Mouse (Mus musculus) limb, embryonic 11.5 days (tissue): ENCODE data around the gene Abi3. TPM values are rescaled to one million over a fixed set of nuclear protein-coding genes. Genes with fewer than 3 reads are reported as not detected.

ENCODE experiments used
- ATAC-seq: fragments of 200-750 bp; cut with Nextera tagmentation; 2 replicates; pipeline ENCODE4 v1.8.0; 2017; ENCODE audit warnings: low read depth; ENCODE audit not compliant: insufficient number of reproducible peaks, low FRiP score, low TSS enrichment
- DNase-seq: peaks from one replicate; pipeline ENCODE4 v3.0.0-alpha.2; 2015; ENCODE audit warnings: low spot score
- H3K27ac ChIP-seq: fragments of 300-500 bp; sonication (generic); replicated peaks from 2 replicates; pipeline ENCODE4 v1.5.1; 2014; ENCODE audit warnings: low read depth, mild to moderate bottlenecking, low read length
- H3K27me3 ChIP-seq: fragments of 300-500 bp; sonication (generic); 2 replicates; pipeline ENCODE4 v1.6.1; 2014; ENCODE audit warnings: mild to moderate bottlenecking, low read length, mixed read lengths; ENCODE audit not compliant: control insufficient read depth, insufficient read depth
- H3K36me3 ChIP-seq: fragments of 300-500 bp; sonication (generic); 2 replicates; pipeline ENCODE4 v1.6.1; 2014; ENCODE audit warnings: mild to moderate bottlenecking, low read length, moderate library complexity, mixed read lengths; ENCODE audit not compliant: control insufficient read depth, insufficient read depth
- H3K4me1 ChIP-seq: fragments of 300-500 bp; sonication (generic); 2 replicates; pipeline ENCODE4 v1.6.1; 2014; ENCODE audit warnings: low read length, mixed read lengths; ENCODE audit not compliant: control insufficient read depth, insufficient read depth
- H3K4me2 ChIP-seq: fragments of 300-500 bp; sonication (generic); 2 replicates; pipeline ENCODE4 v1.6.1; 2014; ENCODE audit warnings: low read depth, mild to moderate bottlenecking, moderate library complexity; ENCODE audit not compliant: severe bottlenecking
- H3K4me3 ChIP-seq: fragments of 300-500 bp; sonication (generic); 2 replicates; pipeline ENCODE4 v1.5.1; 2014; ENCODE audit warnings: low read depth, low read length
- H3K9ac ChIP-seq: fragments of 300-500 bp; sonication (generic); 2 replicates; pipeline ENCODE4 v1.6.1; 2014; ENCODE audit warnings: mild to moderate bottlenecking, low read length
- H3K9me3 ChIP-seq: fragments of 300-500 bp; sonication (generic); 2 replicates; pipeline ENCODE4 v1.6.1; 2016; ENCODE audit warnings: low read length; ENCODE audit not compliant: control insufficient read depth
- WGBS: fragments of 180-500 bp; shearing (Covaris S2); extraction: QIAGEN DNeasy Blood & Tissue Kit; methylation state at CpG from one replicate; pipeline ENCODE4 v1.1.7; 2014; 5-methylcytosine and 5-hydroxymethylcytosine counted together
- polyA plus RNA-seq: library from polyadenylated mRNA; unstranded; fragments of >200 nt; fragmentation: Nextera tagmentation; extraction: Ambion mirVana; gene quantifications from 2 replicates; pipeline ENCODE4 v1.2.1, GENCODE M21; 2014

Abi3 gene
- polyA plus RNA-seq, 1 experiment from 2014 or later, result 1.4 TPM

DNA sequence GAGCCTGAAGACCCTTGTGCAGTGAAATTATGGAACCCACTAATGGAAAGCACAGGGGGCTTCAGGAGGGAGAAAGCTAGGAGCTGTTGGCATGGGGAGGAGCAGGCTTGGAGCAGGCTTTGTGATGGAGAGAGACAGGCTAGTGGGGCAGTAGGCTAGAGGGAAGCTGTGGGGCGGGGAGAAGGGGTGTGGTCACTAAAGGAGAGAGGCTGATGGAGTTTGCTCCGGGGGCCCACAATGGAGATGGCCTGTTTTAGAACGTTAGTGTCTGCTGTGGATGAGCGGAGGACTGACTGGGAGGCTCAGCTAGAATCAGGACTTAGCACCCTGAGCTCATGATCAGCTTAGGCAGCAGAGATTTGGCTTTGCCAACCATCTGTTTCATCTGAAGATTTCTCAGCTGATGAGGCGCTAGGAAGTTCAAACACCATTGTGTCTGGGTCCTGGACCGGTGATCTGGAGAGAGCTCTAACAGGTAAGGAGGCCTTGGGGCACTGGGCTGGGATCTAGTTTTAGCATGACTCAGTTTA is 1.2 kb upstream of the Abi3 start:
- Histone ChIP-seq H3K36me3 (no peaks in the 10 kb centered on the region), H3K4me3 (no peak overlapping the region), H3K4me2 (no peak overlapping the region), H3K9ac (no peak overlapping the region), H3K27me3 (peaks cover 2% of the 10 kb centered on the region; the same call in 1 of the 2 replicates), H3K9me3 (no peaks in the 10 kb centered on the region), H3K27ac (no peak overlapping the region), H3K4me1 (peaks cover 6% of the 10 kb centered on the region; the same call in 1 of the 2 replicates)
- ATAC-seq, result no peak
- 58% methylated on average over 6 of the region's 6 CpGs for WGBS
- DNase-seq, result no peak

DNA sequence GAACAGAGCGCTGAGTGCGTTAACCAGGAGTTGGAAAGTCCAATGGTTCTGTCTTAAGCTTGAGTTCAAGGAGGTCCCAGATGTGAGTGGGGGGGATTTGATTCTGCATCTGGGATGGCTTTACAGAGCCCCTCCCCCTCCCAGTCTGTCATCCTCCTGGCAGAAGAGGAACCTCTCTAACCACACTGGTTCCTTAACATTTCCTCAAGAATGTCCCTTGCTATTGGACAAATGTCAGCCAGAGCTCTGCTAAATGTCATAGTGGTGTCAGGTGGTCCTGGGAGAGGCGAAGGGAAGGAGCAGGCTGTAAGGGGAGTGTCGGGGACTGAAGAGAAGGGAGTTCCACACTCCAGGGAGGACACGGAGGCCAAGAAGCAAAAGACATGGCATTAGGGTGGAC is 677 bp upstream of the Abi3 start:
- Histone ChIP-seq H3K9me3 (no peaks in the 10 kb centered on the region), H3K27ac (no peak overlapping the region), H3K4me2 (no peak overlapping the region), H3K9ac (no peak overlapping the region), H3K4me1 (peaks cover 6% of the 10 kb centered on the region; the same call in 1 of the 2 replicates), H3K27me3 (peaks cover 2% of the 10 kb centered on the region; the same call in 1 of the 2 replicates), H3K36me3 (no peaks in the 10 kb centered on the region), H3K4me3 (no peak overlapping the region)
- ATAC-seq, result no peak
- 50% methylated on average over 5 of the region's 5 CpGs for WGBS
- no peak for DNase-seq

DNA sequence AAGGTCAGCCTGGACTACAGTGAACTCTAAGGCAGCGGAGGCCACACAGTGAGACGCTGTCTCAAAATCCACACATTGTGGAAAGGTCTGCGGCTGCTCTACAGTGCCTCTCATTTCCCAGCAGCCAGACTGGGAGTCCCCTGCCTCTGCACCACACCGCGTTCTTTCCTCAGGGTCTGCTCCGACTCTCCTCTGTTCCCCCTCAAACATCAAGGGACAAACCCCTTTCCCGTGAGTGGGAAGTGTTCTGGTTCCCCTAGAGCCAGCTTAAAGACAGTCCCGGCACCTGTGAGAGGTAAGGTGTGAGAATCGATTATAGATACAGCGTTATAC is 812 bp downstream of the Abi3 start:
- DNase-seq, result no peak
- 59% methylated on average over 10 of the region's 10 CpGs for WGBS
- H3K36me3 ChIP-seq, result no peaks in the 10 kb centered on the region
- H3K4me2 ChIP-seq, result no peak overlapping the region; the same call in 1 of the 2 replicates
- ATAC-seq, result no peak
- H3K27ac ChIP-seq, result no peak overlapping the region
- H3K9ac ChIP-seq, result no peak overlapping the region
- peaks cover 2% of the 10 kb centered on the region; the same call in 1 of the 2 replicates for H3K27me3 ChIP-seq
- 0 out of 2 replicates have a peak overlapping the region, but pooled peaks have one; percentile 2 for H3K4me3 ChIP-seq
- no peaks in the 10 kb centered on the region for H3K9me3 ChIP-seq
- H3K4me1 ChIP-seq, result peaks cover 6% of the 10 kb centered on the region; the same call in 1 of the 2 replicates

DNA sequence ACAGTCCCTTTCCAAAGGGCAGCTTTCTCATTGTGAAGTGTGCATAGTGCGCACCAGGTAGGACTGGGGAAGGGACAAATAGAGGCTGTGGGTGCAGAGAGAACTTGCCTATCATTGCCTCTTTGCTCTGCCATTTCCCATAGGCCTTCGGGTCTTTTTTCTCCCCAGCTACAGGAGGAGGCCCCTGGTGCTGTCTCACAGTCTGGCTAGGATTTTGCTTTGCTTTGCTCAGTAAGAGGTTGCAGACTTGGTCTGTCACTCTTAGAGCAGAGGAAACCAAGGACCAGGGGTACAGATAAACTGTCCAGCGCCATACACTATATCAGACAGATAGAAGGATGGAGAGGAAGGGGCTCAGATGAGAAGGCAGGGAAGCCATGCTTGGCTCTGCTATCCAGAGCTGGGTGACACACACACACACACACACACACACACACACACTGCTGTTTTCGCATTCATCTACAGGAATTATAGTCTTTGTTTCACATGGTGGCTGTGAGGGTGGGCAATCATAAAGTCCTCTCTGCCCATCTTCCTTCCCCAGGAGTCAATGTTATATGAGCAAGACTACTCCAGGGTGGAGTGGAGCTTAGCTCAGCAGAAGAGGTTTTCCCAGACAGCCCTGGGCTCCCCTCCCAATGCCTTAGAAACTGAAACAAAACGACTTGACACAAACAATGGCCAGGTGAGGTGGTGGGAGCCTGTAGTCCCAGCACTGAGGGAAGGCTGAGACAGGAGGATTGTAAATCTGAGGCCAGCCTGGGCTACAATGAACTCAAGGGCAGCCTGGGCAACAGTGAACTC is 1.4 kb downstream of the Abi3 start:
- no peak for DNase-seq
- H3K4me2 ChIP-seq, result no peak overlapping the region; the same call in 1 of the 2 replicates
- H3K4me3 ChIP-seq, result no peak overlapping the region
- WGBS, result 71% methylated on average over 5 of the region's 5 CpGs
- no peak for ATAC-seq
- no peaks in the 10 kb centered on the region for H3K36me3 ChIP-seq
- H3K27ac ChIP-seq, result no peak overlapping the region
- H3K4me1 ChIP-seq, result peaks cover 6% of the 10 kb centered on the region; the same call in 1 of the 2 replicates
- peaks cover 5% of the 10 kb centered on the region for H3K27me3 ChIP-seq
- no peak overlapping the region for H3K9ac ChIP-seq
- H3K9me3 ChIP-seq, result no peaks in the 10 kb centered on the region

DNA sequence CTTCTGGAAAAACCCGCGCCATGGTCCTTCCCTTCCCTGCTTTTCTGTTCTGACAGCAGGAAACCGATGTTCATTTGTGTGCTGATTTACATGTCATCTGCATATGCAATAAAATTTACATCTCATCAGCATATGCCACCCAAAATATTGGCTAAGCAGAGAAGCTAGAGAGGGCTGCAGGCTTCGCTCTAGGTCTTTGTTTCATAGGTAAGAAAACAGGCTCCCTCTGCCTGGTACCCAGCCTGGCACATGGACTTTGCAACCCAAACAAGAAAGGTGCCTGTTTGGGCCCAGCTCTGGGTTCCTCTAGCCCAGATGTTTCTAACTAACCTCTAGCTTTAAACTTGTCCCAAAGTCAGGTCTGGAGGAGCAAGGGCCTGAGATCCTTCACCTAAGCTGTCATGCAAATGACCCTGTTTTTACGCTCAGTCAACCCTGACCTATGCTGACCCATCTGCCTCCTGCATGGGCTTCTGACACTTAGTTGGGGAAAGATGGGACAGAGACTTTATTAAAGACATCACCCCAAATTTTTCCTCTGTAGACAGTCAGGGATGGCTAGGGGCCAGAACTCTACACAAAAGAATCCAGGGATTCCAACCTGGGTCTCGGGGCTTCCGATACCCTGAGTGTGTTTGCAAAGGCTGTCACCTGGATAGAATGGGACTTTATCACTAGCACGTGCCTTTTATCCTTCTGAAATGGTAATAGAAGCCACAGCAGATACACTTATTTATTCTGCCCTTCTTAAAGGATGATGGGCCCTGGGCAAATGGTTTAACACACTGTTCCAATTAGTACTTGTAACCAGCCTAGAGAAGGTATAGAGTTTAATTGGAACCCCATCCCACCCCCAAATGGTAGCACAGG is 3.0 kb downstream of the Abi3 start:
- WGBS, result 70% methylated on average over 8 of the region's 8 CpGs
- ATAC-seq, result no peak
- Histone ChIP-seq H3K4me1 (peaks cover 9% of the 10 kb centered on the region), H3K9me3 (no peaks in the 10 kb centered on the region), H3K4me3 (no peak overlapping the region), H3K4me2 (no peak overlapping the region), H3K36me3 (no peaks in the 10 kb centered on the region), H3K9ac (no peak overlapping the region), H3K27ac (no peak overlapping the region), H3K27me3 (peaks cover 21% of the 10 kb centered on the region)
- no peak for DNase-seq

DNA sequence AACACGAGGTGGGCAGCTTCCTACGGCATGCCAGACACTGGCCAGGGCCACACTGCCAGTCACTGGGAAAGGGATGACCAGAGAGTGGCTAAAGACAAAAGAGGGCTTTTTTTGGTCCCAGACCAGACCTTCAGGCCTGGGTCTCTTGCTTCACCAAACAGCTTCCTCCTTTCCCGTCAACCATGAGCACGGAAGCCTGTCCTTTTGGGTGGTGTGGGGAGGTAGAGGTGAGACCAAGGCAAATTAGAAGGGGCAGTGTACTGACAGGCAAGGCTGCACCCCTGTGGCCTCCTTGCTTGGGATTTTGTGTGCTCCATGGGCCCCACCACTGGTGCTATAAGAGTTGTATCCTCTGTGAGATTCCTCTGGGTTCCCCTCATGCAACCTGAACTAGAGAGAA is 3.7 kb downstream of the Abi3 start:
- H3K4me3 ChIP-seq, result no peak overlapping the region
- no peak overlapping the region for H3K4me2 ChIP-seq
- H3K4me1 ChIP-seq, result peaks cover 14% of the 10 kb centered on the region
- H3K9me3 ChIP-seq, result no peaks in the 10 kb centered on the region
- H3K36me3 ChIP-seq, result no peaks in the 10 kb centered on the region
- H3K27ac ChIP-seq, result no peak overlapping the region
- DNase-seq (no peak), ATAC-seq (no peak)
- H3K27me3 ChIP-seq, result peaks cover 27% of the 10 kb centered on the region
- WGBS, result 74% methylated on average over 4 of the region's 4 CpGs
- no peak overlapping the region for H3K9ac ChIP-seq

DNA sequence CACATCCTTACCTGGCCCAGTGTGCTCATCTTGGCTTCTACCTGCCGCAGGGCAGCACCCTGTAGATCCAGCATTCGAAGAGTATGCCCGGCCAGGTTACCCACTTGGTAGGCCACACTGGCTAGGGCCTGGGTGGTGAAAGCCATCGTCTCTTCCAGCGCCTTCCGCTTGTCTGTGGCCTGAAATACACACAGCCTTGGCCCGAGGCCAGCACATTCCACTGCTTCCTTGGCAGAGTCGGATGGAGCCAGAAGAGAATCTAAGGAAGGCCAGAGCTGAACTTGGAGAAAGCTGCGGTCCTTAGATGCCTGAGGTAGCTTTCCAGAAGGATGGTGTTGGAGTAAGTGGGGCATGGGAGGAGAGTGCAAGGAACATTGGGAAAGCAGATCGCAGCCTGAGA is 5.2 kb downstream of the Abi3 start, which contains the start of gene Gngt2:
Gene Gngt2, plus strand, starts transcription at position 158 of the 400 bp plus-strand sequence.
- no peak within 1 kb of the TSS for H3K27ac ChIP-seq
- H3K9me3 ChIP-seq, result no peaks in the 10 kb centered on the region
- H3K4me1 ChIP-seq, result peaks cover 12% of the 10 kb centered on the region
- no peak within 1 kb of the TSS for H3K4me3 ChIP-seq
- no peak for ATAC-seq
- no peak within 1 kb of the TSS for H3K9ac ChIP-seq
- H3K36me3 ChIP-seq, result no peaks in the 10 kb centered on the region
- 87% methylated on average over 10 of the region's 10 CpGs for WGBS
- no peak for DNase-seq
- no peak within 1 kb of the TSS for H3K4me2 ChIP-seq
- peaks cover 43% of the 10 kb centered on the region for H3K27me3 ChIP-seq

DNA sequence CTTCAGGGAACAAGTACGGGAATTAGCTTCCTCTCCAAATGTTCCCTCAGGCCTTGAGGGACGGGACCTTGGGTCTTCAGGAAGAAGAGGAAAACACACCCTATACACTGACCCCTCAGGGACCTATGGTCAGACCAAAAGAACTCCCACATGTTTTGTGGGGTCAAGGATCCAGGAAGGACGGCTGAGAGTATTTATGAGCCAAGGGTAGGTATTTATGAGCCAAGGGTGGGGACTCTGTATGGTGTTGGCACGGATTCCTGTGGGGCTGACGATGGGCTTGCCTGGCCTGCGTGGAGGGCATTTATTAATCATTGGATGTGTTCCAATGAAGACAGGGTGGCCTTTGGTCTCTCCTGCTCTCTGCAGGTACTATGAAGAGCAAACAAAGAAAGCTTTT is 5.8 kb downstream of the Abi3 start:
- 58% methylated on average over 6 of the region's 6 CpGs for whole genome bisulfite sequencing
- H3K27me3 ChIP-seq, result peaks cover 47% of the 10 kb centered on the region

More for the DNA sequence above, 5.8 kb downstream of the Abi3 start:
- H3K9me3 ChIP-seq, result no peaks in the 10 kb centered on the region
- H3K4me3 ChIP-seq, result no peak overlapping the region
- no peak overlapping the region for H3K9ac ChIP-seq
- H3K4me2 ChIP-seq, result no peak overlapping the region
- ATAC-seq (no peak), DNase-seq (no peak)
- peaks cover 8% of the 10 kb centered on the region for H3K4me1 ChIP-seq
- no peak overlapping the region for H3K27ac ChIP-seq
- no peaks in the 10 kb centered on the region for H3K36me3 ChIP-seq
